Mouse (Mus musculus): ENCODE results near the gene Opn4. TPM values are rescaled to one million over a fixed set of nuclear protein-coding genes. Genes with fewer than 3 reads are reported as not detected.

Opn4 gene
- total RNA-seq, 2 experiments from 2014 or later = not detected

- H3K4me3 ChIP-seq = no peak overlapping the region
- H3K27ac ChIP-seq = no peak overlapping the region
- intact Hi-C loops (cut with DNase I) = loop anchor here (1.0 to 2.0 kb wide), 3 partner anchors 112 to 298 kb away; no protein-coding TSS in a partner anchor
- no peak for DNase-seq (ENCODE audit: extremely low spot score in 1 of 2, low spot score in 2 of 2)
- no peak for TF ChIP-seq CTCF (IDR thresholded peaks at IDR 0.05)
Measured at GRCm38 (mm10) chr14:34570903-34571302, 29.0 kb downstream of the Opn4 start.

GRCm38 (mm10) chr14:34570294-34570693, 29.6 kb downstream of the Opn4 start:
- intact Hi-C loops (cut with DNase I) = loop anchor here (1.0 to 2.0 kb wide), 3 partner anchors 111 to 297 kb away; no protein-coding TSS in a partner anchor
- peak overlapping the region; percentile 43 for H3K4me3 ChIP-seq
- TF ChIP-seq CTCF (IDR thresholded peaks at IDR 0.05) = peak; percentile 92
- H3K27ac ChIP-seq = no peak overlapping the region
- peak; percentile 79 to 84 for DNase-seq (ENCODE audit: extremely low spot score in 1 of 2, low spot score in 2 of 2)

GRCm38 (mm10) chr14:34569534-34570194, 30.3 kb downstream of the Opn4 start:
- no peak for DNase-seq (ENCODE audit: extremely low spot score in 1 of 2, low spot score in 2 of 2)
- Histone ChIP-seq H3K27ac (peak overlapping the region; percentile 61; the same call in 1 of the 2 replicates), H3K4me3 (peak overlapping the region; percentile 43)
- no peak for TF ChIP-seq CTCF (IDR thresholded peaks at IDR 0.05)
- intact Hi-C loops (cut with DNase I) = loop anchor here (1.0 to 2.0 kb wide), 4 partner anchors 111 to 489 kb away; no protein-coding TSS in a partner anchor

- no peak for TF ChIP-seq CTCF (IDR thresholded peaks at IDR 0.05)
- Histone ChIP-seq H3K27ac (no peak overlapping the region), H3K4me3 (no peak overlapping the region)
- DNase-seq (ENCODE audit: extremely low spot score in 1 of 2, low spot score in 2 of 2) = no peak
- intact Hi-C loops (cut with DNase I) = loop anchor here (2.0 kb wide), 1 partner anchor 488 kb away; no protein-coding TSS in a partner anchor
Measured at GRCm38 (mm10) chr14:34568626-34569025, 31.3 kb downstream of the Opn4 start.

GRCm38 (mm10) chr14:34567697-34568096, 32.2 kb downstream of the Opn4 start:
- DNase-seq (ENCODE audit: extremely low spot score in 1 of 2, low spot score in 2 of 2) = no peak
- H3K4me3 ChIP-seq = no peak overlapping the region
- H3K27ac ChIP-seq = no peak overlapping the region
- intact Hi-C loops (cut with DNase I) = loop anchor here (2.0 kb wide), 1 partner anchor 487 kb away; no protein-coding TSS in a partner anchor
- no peak for TF ChIP-seq CTCF (IDR thresholded peaks at IDR 0.05)

- H3K27ac ChIP-seq = no peak overlapping the region
- TF ChIP-seq CTCF (IDR thresholded peaks at IDR 0.05) = no peak
- DNase-seq (ENCODE audit: extremely low spot score in 1 of 2, low spot score in 2 of 2) = no peak
- H3K4me3 ChIP-seq = no peak overlapping the region
- intact Hi-C loops (cut with DNase I) = no loop called here
Measured at GRCm38 (mm10) chr14:34566530-34566929, 33.4 kb downstream of the Opn4 start.

GRCm38 (mm10) chr14:34565711-34566110, 34.2 kb downstream of the Opn4 start:
- H3K27ac ChIP-seq = no peak overlapping the region
- H3K4me3 ChIP-seq = no peak overlapping the region
- TF ChIP-seq CTCF (IDR thresholded peaks at IDR 0.05) = no peak
- intact Hi-C loops (cut with DNase I) = no loop called here
- no peak for DNase-seq (ENCODE audit: extremely low spot score in 1 of 2, low spot score in 2 of 2)

- Histone ChIP-seq H3K27ac (no peak overlapping the region), H3K4me3 (no peak overlapping the region)
- TF ChIP-seq CTCF (IDR thresholded peaks at IDR 0.05) = no peak
- no peak for DNase-seq (ENCODE audit: extremely low spot score in 1 of 2, low spot score in 2 of 2)
- intact Hi-C loops (cut with DNase I) = no loop called here
Measured at GRCm38 (mm10) chr14:34564646-34565045, 35.3 kb downstream of the Opn4 start.

GRCm38 (mm10) chr14:34562393-34562792, 37.5 kb downstream of the Opn4 start:
- H3K27ac ChIP-seq = no peak overlapping the region
- H3K4me3 ChIP-seq = no peak overlapping the region
- TF ChIP-seq CTCF (IDR thresholded peaks at IDR 0.05) = no peak
- intact Hi-C loops (cut with DNase I) = no loop called here
- no peak for DNase-seq (ENCODE audit: extremely low spot score in 1 of 2, low spot score in 2 of 2)

- Histone ChIP-seq H3K4me3 (no peak overlapping the region), H3K27ac (no peak overlapping the region)
- no peak for TF ChIP-seq CTCF (IDR thresholded peaks at IDR 0.05)
- DNase-seq (ENCODE audit: extremely low spot score in 1 of 2, low spot score in 2 of 2) = no peak
- intact Hi-C loops (cut with DNase I) = no loop called here
Measured at GRCm38 (mm10) chr14:34561647-34562046, 38.3 kb downstream of the Opn4 start.

- TF ChIP-seq CTCF (IDR thresholded peaks at IDR 0.05) = no peak
- no peak for DNase-seq (ENCODE audit: extremely low spot score in 1 of 2, low spot score in 2 of 2)
- Histone ChIP-seq H3K4me3 (no peak overlapping the region), H3K27ac (no peak overlapping the region)
- intact Hi-C loops (cut with DNase I) = no loop called here
Measured at GRCm38 (mm10) chr14:34558947-34559346, 41.0 kb downstream of the Opn4 start.

- H3K4me3 ChIP-seq = no peak overlapping the region
- H3K27ac ChIP-seq = no peak overlapping the region
- no peak for TF ChIP-seq CTCF (IDR thresholded peaks at IDR 0.05)
- intact Hi-C loops (cut with DNase I) = no loop called here
- DNase-seq (ENCODE audit: extremely low spot score in 1 of 2, low spot score in 2 of 2) = no peak
Measured at GRCm38 (mm10) chr14:34555211-34555610, 44.7 kb downstream of the Opn4 start.

GRCm38 (mm10) chr14:34554047-34554446, 45.9 kb downstream of the Opn4 start:
- TF ChIP-seq CTCF (IDR thresholded peaks at IDR 0.05) = no peak
- Histone ChIP-seq H3K27ac (no peak overlapping the region), H3K4me3 (no peak overlapping the region)
- intact Hi-C loops (cut with DNase I) = no loop called here
- DNase-seq (ENCODE audit: extremely low spot score in 1 of 2, low spot score in 2 of 2) = no peak

All from left cerebral cortex, adult 2 months (tissue).